Mouse (Mus musculus) liver, embryonic 14.5 days (tissue): Measurements from ENCODE around the gene Fads1.

ENCODE experiments used
- CTCF ChIP-seq: IDR thresholded peaks from 2 replicates; pipeline ENCODE4 v1.5.1; 2016; ENCODE audit warnings: antibody characterized with exemption, low read depth, control low read depth
- EP300 ChIP-seq: IDR thresholded peaks from 2 replicates; pipeline ENCODE4 v1.6.1; 2016; ENCODE audit warnings: antibody characterized with exemption, low read depth

- TF ChIP-seq CTCF: no peak
- TF ChIP-seq EP300: no peak
Measured at GRCm38 (mm10) chr19:10176941-10177372, 5.7 kb upstream of the Fads1 start.
